Mouse (Mus musculus): Measurements from ENCODE around the gene Susd3. TPM values are rescaled to one million over a fixed set of nuclear protein-coding genes. Genes with fewer than 3 reads are reported as not detected.

Susd3 gene
- polyA plus RNA-seq (2012; rRNA removed; ENCODE audit: low replicate concordance), result 19.3 and 36.4 TPM in 2 replicates

GRCm38 (mm10) chr13:49248467-49248862, at the start of gene Susd3:
Gene Susd3, minus strand, starts transcription at chr13:49248706.

GRCm38 (mm10) chr13:49215504-49216219, 32.8 kb downstream of the Susd3 start, which contains the start of gene Card19:
Gene Card19, minus strand, starts transcription at chr13:49216037.

GRCm38 (mm10) chr13:49187288-49188218, 61.0 kb downstream of the Susd3 start, which contains the start of gene Ninj1:
Gene Ninj1, plus strand, starts transcription at chr13:49187485.

Other genes starting within 250 kb of the Susd3 start
- gene Wnk2, start 100.7 kb downstream of the Susd3 start, polyA plus RNA-seq (2012; rRNA removed; ENCODE audit: low replicate concordance), result 6.4 and 8.0 TPM in 2 replicates
- gene Ninj1, start 61.2 kb downstream of the Susd3 start, polyA plus RNA-seq (2012; rRNA removed; ENCODE audit: low replicate concordance), result 209 and 258 TPM in 2 replicates
- gene Card19, start 32.7 kb downstream of the Susd3 start, polyA plus RNA-seq (2012; rRNA removed; ENCODE audit: low replicate concordance), result 142 and 192 TPM in 2 replicates
- gene Fgd3, start 71.6 kb upstream of the Susd3 start, polyA plus RNA-seq (2012; rRNA removed; ENCODE audit: low replicate concordance), result 7.7 and 9.3 TPM in 2 replicates
- gene Bicd2, start 92.9 kb upstream of the Susd3 start, polyA plus RNA-seq (2012; rRNA removed; ENCODE audit: low replicate concordance), result 30.5 and 30.6 TPM in 2 replicates
- gene Ippk, start 172.5 kb upstream of the Susd3 start, polyA plus RNA-seq (2012; rRNA removed; ENCODE audit: low replicate concordance), result 3.4 and 7.4 TPM in 2 replicates
- not detected in 2 replicates for gene Tes3-ps, start 244.6 kb upstream of the Susd3 start, polyA plus RNA-seq (2012; rRNA removed; ENCODE audit: low replicate concordance)